Mouse (Mus musculus): Measurements from ENCODE around the gene Pou6f2. TPM values are rescaled to one million over a fixed set of nuclear protein-coding genes. Genes with fewer than 3 reads are reported as not detected.

The Pou6f2 gene
- polyA plus RNA-seq, 1 experiment: not detected

DNA sequence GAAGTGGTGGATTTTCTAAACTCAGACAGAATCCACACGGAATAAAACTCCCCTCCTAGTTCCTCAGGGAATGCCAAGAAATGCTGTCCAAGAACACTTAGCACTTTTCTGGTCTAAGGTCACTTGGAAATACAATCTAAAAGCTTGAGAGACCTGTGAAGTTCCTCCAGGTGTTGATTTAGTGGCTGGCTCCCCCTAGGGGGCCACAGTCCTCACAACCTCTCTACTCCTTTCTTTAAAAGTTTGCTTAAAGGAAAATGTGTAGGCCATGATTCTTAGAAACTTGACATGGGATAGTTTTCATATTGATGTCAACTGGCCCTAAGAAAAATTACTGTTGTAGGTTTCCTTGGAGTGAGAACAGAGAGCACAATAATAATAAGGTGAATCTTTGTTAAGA is 64.9 kb downstream of the Pou6f2 start:
- WGBS: 41% methylated on average over 1 of the region's 1 CpGs

DNA sequence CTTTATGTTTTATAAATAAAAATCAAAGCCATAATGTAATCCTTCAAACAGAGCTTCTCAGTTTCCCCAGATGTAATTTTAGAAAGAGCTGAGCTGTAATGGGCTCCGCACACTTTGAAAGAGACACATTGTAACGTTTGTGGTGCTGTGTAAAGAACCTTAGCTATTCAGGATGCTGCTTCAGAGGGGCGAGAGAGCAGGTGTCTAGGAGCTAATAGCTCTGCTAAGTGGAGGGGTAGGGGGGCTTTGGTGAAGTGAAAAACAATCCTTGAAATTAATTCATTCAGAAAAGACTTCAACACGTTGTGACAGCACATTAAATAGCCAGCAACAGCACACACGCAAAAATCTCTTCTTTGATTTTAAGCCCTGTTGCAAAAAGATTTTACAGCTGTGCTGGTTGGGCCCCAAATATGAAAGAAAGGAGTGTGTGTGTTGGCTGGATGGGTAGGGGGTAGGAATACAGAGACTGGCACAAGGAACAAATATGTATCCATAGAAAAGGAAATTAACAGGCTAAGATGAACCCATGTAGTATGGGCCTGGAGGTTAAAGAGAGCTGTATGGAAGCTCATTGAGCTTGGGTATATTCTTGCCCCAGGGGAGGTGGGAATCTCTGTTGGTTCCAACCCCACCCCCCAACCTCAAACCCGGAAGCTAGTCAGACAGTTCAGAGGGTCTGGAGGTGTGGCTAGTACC is 73.4 kb downstream of the Pou6f2 start:
- 66% methylated on average over 6 of the region's 6 CpGs for WGBS

More for the DNA sequence above, 64.9 kb downstream of the Pou6f2 start:
- Histone ChIP-seq H3K27ac (ENCODE audit: control insufficient read depth, insufficient read depth, low read depth, low read length, poor library complexity) (no peak overlapping the region), H3K4me3 (replicated peaks; ENCODE audit: control insufficient read depth, low read depth, low read length) (no peak overlapping the region), H3K4me1 (ENCODE audit: control insufficient read depth, insufficient read depth, low read length) (no peaks in the 10 kb centered on the region)
- no peak for TF ChIP-seq CTCF (IDR thresholded peaks at IDR 0.05; ENCODE audit: control insufficient read depth, insufficient read depth, low read length)
- TF ChIP-seq POLR2A (IDR thresholded peaks at IDR 0.05; ENCODE audit: borderline replicate concordance, control insufficient read depth, low read depth, low read length): no peak

DNA sequence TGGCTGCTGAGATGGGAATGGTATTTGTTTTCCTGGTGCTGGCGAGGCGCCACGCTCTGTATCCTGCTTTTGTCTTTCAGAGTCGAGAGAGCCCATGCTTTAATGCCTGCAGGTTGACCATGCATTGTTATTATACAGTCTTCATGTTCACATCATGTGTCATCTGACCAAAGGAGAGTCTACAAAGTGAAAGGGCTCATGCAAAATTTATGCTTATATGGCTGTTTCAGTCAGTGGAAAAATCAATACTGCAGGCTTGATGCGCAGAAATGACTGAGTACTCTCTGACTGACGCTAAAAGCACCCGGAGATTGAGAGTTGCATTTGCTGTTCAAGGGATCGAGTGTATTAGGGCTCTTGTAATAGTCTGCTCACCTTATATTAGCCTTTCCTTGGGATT is 74.1 kb downstream of the Pou6f2 start:
- Histone ChIP-seq H3K4me1 (ENCODE audit: control insufficient read depth, insufficient read depth, low read length) (no peaks in the 10 kb centered on the region), H3K27ac (ENCODE audit: control insufficient read depth, insufficient read depth, low read depth, low read length, poor library complexity) (no peak overlapping the region), H3K4me3 (replicated peaks; ENCODE audit: control insufficient read depth, low read depth, low read length) (no peak overlapping the region)
- 64% methylated on average over 8 of the region's 8 CpGs for WGBS
- TF ChIP-seq CTCF (IDR thresholded peaks at IDR 0.05; ENCODE audit: control insufficient read depth, insufficient read depth, low read length): no peak
- no peak for TF ChIP-seq POLR2A (IDR thresholded peaks at IDR 0.05; ENCODE audit: borderline replicate concordance, control insufficient read depth, low read depth, low read length)

More for the DNA sequence above, 73.4 kb downstream of the Pou6f2 start:
- TF ChIP-seq CTCF (IDR thresholded peaks at IDR 0.05; ENCODE audit: control insufficient read depth, insufficient read depth, low read length): no peak
- no peak for TF ChIP-seq POLR2A (IDR thresholded peaks at IDR 0.05; ENCODE audit: borderline replicate concordance, control insufficient read depth, low read depth, low read length)
- no peak overlapping the region for H3K27ac ChIP-seq (ENCODE audit: control insufficient read depth, insufficient read depth, low read depth, low read length, poor library complexity)
- no peaks in the 10 kb centered on the region for H3K4me1 ChIP-seq (ENCODE audit: control insufficient read depth, insufficient read depth, low read length)
- H3K4me3 ChIP-seq (replicated peaks; ENCODE audit: control insufficient read depth, low read depth, low read length): no peak overlapping the region

DNA sequence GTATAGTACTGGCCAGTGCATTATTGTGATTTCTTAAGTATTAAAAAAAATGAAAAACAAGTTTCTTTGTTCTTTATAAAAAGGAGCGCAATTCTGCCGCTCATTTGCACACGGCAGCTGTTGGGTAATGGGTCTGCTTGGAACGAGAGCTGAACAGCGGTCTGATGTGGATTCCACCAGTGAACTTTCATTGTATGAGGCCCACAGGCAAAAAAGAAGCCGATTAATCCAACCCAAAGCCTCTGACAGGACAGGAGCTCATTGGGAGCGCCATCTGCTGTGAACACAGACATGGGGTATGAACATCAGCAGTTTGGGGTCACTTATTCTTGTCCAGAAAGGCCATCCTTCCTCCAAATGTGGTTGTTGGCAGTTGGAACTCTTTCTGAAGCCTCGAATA is 84.9 kb downstream of the Pou6f2 start:
- no peak for TF ChIP-seq POLR2A (IDR thresholded peaks at IDR 0.05; ENCODE audit: borderline replicate concordance, control insufficient read depth, low read depth, low read length)
- no peak for TF ChIP-seq CTCF (IDR thresholded peaks at IDR 0.05; ENCODE audit: control insufficient read depth, insufficient read depth, low read length)
- WGBS: 76% methylated on average over 8 of the region's 8 CpGs
- Histone ChIP-seq H3K4me1 (ENCODE audit: control insufficient read depth, insufficient read depth, low read length) (no peaks in the 10 kb centered on the region), H3K4me3 (replicated peaks; ENCODE audit: control insufficient read depth, low read depth, low read length) (no peak overlapping the region), H3K27ac (ENCODE audit: control insufficient read depth, insufficient read depth, low read depth, low read length, poor library complexity) (no peak overlapping the region)

DNA sequence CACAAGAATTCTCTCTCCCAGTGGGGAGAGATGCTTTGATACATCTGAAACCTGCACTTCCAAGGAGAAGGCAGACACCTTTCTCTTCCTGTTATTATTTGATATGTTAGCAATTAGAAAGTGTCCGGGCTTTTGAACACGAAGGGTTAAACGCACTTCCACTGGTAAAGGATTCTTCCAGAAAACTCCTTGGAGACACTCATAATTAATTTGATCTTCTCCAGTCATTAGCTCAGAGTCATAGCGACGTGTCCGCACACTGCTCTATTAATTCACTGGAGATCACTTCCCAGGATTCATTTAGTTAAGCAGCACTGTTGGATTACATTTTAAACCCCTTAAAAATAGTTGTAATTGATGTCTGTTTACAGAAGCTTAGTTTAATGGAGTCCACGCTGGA is 88.5 kb downstream of the Pou6f2 start:
- Histone ChIP-seq H3K27ac (ENCODE audit: control insufficient read depth, insufficient read depth, low read depth, low read length, poor library complexity) (no peak overlapping the region), H3K4me1 (ENCODE audit: control insufficient read depth, insufficient read depth, low read length) (no peaks in the 10 kb centered on the region), H3K4me3 (replicated peaks; ENCODE audit: control insufficient read depth, low read depth, low read length) (no peak overlapping the region)
- WGBS: 81% methylated on average over 7 of the region's 7 CpGs
- TF ChIP-seq CTCF (IDR thresholded peaks at IDR 0.05; ENCODE audit: control insufficient read depth, insufficient read depth, low read length): no peak
- no peak for TF ChIP-seq POLR2A (IDR thresholded peaks at IDR 0.05; ENCODE audit: borderline replicate concordance, control insufficient read depth, low read depth, low read length)

DNA sequence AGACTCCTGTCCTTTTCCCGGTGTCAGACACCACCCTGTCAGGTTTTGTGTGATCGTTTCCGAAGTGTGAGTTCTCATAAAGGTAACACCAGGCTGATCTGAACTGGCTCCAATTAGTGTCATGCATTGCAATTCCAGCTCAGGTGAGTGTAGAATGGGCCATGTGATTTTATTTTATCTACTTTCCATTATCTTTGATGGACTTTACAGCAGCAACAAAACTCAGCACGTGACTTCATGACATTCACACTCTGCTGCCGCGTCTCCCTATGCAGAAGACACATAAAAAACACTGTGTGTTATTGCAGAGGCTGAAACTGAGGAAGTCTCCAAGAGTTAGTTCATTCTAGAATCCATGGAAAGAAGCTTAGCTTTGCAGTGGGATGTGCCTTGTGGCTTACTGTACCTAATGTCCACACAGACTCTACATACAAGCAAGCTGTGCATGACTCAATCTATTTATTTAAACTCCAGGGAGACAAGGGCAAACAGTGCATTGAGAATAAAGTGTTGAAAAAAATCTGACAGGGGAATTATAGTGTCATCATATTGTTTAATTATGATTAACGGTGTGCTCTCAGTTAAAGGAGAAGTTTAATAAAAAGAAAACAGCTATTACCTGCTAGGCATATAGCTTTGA is 90.9 kb downstream of the Pou6f2 start:
- 85% methylated on average over 7 of the region's 7 CpGs for WGBS
- no peak overlapping the region for H3K27ac ChIP-seq (ENCODE audit: control insufficient read depth, insufficient read depth, low read depth, low read length, poor library complexity)
- H3K4me1 ChIP-seq (ENCODE audit: control insufficient read depth, insufficient read depth, low read length): no peaks in the 10 kb centered on the region
- H3K4me3 ChIP-seq (replicated peaks; ENCODE audit: control insufficient read depth, low read depth, low read length): no peak overlapping the region
- TF ChIP-seq POLR2A (IDR thresholded peaks at IDR 0.05; ENCODE audit: borderline replicate concordance, control insufficient read depth, low read depth, low read length) (no peak), CTCF (IDR thresholded peaks at IDR 0.05; ENCODE audit: control insufficient read depth, insufficient read depth, low read length) (no peak)

DNA sequence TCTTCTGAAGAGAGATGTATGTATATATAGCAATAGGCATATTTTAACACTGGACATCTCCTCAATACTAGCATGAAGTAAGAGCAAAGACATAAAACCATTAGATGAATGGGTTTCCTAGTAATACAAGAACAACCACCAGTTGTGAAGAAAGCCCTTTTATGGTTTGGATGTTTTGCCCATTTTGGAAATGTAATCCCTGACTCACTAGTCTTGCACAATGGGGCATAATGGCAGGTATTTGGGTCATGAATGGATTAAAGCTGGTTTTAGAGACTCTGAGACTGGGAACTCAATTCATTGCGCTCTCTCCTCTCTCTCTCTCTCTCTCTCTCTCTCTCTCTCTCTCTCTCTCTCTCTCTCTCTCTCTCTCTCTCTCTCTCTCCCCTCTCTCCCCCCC is 97.5 kb downstream of the Pou6f2 start:
- Histone ChIP-seq H3K27ac (ENCODE audit: control insufficient read depth, insufficient read depth, low read depth, low read length, poor library complexity) (no peak overlapping the region), H3K4me1 (ENCODE audit: control insufficient read depth, insufficient read depth, low read length) (no peaks in the 10 kb centered on the region), H3K4me3 (replicated peaks; ENCODE audit: control insufficient read depth, low read depth, low read length) (no peak overlapping the region)
- TF ChIP-seq POLR2A (IDR thresholded peaks at IDR 0.05; ENCODE audit: borderline replicate concordance, control insufficient read depth, low read depth, low read length) (no peak), CTCF (IDR thresholded peaks at IDR 0.05; ENCODE audit: control insufficient read depth, insufficient read depth, low read length) (no peak)
- WGBS: 86% methylated on average over 1 of the region's 1 CpGs

DNA sequence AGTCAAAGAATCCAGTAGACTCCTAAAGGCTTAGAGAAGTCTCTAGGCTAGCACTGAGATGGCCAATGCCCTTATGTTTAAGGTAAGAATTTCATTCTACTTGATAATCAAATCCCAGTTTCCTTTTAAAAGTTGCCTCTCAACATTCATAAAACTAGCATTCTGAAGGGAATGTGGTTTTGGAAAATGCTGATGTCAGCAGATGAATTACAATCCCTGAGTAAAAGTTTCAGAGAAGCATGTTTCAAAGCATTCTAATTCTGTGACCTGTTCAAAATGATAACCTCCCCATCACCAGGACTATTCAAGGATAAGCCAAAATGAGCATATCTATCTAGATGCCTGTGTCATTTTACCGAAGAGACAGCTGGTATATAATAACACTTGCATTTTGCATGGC is 104.0 kb downstream of the Pou6f2 start:
- no peak for TF ChIP-seq CTCF (IDR thresholded peaks at IDR 0.05; ENCODE audit: control insufficient read depth, insufficient read depth, low read length)
- TF ChIP-seq POLR2A (IDR thresholded peaks at IDR 0.05; ENCODE audit: borderline replicate concordance, control insufficient read depth, low read depth, low read length): no peak
- Histone ChIP-seq H3K27ac (ENCODE audit: control insufficient read depth, insufficient read depth, low read depth, low read length, poor library complexity) (no peak overlapping the region), H3K4me3 (replicated peaks; ENCODE audit: control insufficient read depth, low read depth, low read length) (no peak overlapping the region), H3K4me1 (ENCODE audit: control insufficient read depth, insufficient read depth, low read length) (no peaks in the 10 kb centered on the region)
- whole genome bisulfite sequencing: 82% methylated on average over 1 of the region's 1 CpGs

All from bone marrow, adult 2 months (tissue).